Mouse (Mus musculus): ENCODE data around the gene Slc16a13.
A peak's percentile ranks its signal among the peaks of the same experiment; 100 is the strongest.

- 0 out of 2 replicates have a peak, but pooled peaks have one; percentile 37 for TF ChIP-seq POLR2A (IDR thresholded peaks at IDR 0.05; ENCODE audit: insufficient read depth, low read depth, low read length)
- TF ChIP-seq EP300 (IDR thresholded peaks at IDR 0.05; ENCODE audit: insufficient read depth, low read depth, low read length) = no peak
Measured at GRCm38 (mm10) chr11:70234037-70234436, 13.2 kb upstream of the Slc16a13 start.
